Comparison of ENCODE assay signal across 8 mouse cellular contexts in the genomic region with DNA sequence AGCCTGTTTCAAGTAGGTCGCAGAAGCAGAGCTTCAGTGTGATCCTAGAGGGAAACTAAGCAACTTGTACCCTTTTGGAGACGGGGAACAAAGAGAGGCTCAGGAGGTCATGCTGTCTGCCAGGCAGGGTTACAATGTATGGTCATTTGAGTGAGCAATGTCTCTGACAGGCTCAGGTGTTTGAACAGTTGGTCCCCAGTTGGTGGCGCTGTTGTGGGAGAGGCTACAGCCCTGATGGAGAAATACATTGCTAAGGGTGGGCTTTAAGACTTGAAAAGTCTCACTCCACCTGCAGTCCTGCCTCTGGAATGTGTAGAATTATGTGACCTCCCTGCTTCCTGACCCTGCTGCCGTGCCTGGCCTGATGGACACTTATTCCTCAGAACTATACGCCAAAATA. TPM values are rescaled to one million over a fixed set of nuclear protein-coding genes. Genes with fewer than 3 reads are reported as not detected.
A peak's percentile ranks its signal among the peaks of the same experiment; 100 is the strongest.
DNase-seq lines count a peak whose midpoint lies in the region; ATAC-seq and TF ChIP-seq lines count a peak whose summit lies in the region.

No protein-coding gene starts in this region.

- in situ Hi-C loops in ES-E14 (cut with MboI; ENCODE audit: low sequenced_read_pairs in 2 of 2, unreplicated experiment in 2 of 2): no loop called here

- no peaks in the 10 kb centered on the region for H3K36me3 ChIP-seq in hindbrain, embryonic 11.5 days (ENCODE audit: control insufficient read depth, insufficient read depth, low read length)
- H3K36me3 ChIP-seq in hindbrain, embryonic 12.5 days: no peaks in the 10 kb centered on the region
- H3K36me3 ChIP-seq in ES-E14 (ENCODE audit: control insufficient read depth, insufficient read depth, low read length, poor library complexity, severe bottlenecking): no peaks in the 10 kb centered on the region
- H3K36me3 ChIP-seq in hindbrain, embryonic 14.5 days (replicated peaks; ENCODE audit: control insufficient read depth, insufficient read depth): no peaks in the 10 kb centered on the region

- 0 out of 2 replicates have a peak, but pooled peaks cover 2% of the 10 kb centered on the region for H3K4me1 ChIP-seq in hindbrain, embryonic 11.5 days (replicated peaks; ENCODE audit: control insufficient read depth, insufficient read depth, low read length)
- peaks cover 21% of the 10 kb centered on the region for H3K4me1 ChIP-seq in hindbrain, embryonic 12.5 days
- H3K4me1 ChIP-seq in ES-E14 (ENCODE audit: control insufficient read depth in 2 of 2, insufficient read depth in 2 of 2, low read length in 2 of 2, poor library complexity in 1 of 2): 0 out of 4 replicates have a peak, but pooled peaks cover 0 to 3% of the 10 kb centered on the region in 2 experiments
- peaks cover 16% of the 10 kb centered on the region for H3K4me1 ChIP-seq in hindbrain, embryonic 14.5 days (replicated peaks; ENCODE audit: control insufficient read depth, insufficient read depth, low read length)

- H3K9ac ChIP-seq in hindbrain, embryonic 11.5 days (ENCODE audit: low read depth, low read length): no peak overlapping the region
- no peak overlapping the region for H3K9ac ChIP-seq in hindbrain, embryonic 12.5 days
- H3K9ac ChIP-seq in ES-E14 (ENCODE audit: insufficient read depth, low read depth, low read length, poor library complexity, severe bottlenecking): no peak overlapping the region
- H3K9ac ChIP-seq in hindbrain, embryonic 14.5 days: no peak overlapping the region

- no peak overlapping the region for H3K4me3 ChIP-seq in hindbrain, embryonic 11.5 days (ENCODE audit: low read depth, low read length)
- H3K4me3 ChIP-seq in hindbrain, embryonic 12.5 days: no peak overlapping the region
- H3K4me3 ChIP-seq in ES-E14 (ENCODE audit: insufficient read depth in 1 of 2, low read depth in 1 of 2, low read length in 2 of 2, poor library complexity in 1 of 2, severe bottlenecking in 1 of 2): no peak overlapping the region
- H3K4me3 ChIP-seq in hindbrain, embryonic 14.5 days (replicated peaks; ENCODE audit: low read length): no peak overlapping the region

- 53% methylated on average over 5 of the region's 5 CpGs for WGBS in hindbrain, embryonic 11.5 days
- WGBS in hindbrain, embryonic 12.5 days: 49% methylated on average over 5 of the region's 5 CpGs
- WGBS in hindbrain, embryonic 14.5 days: 52% methylated on average over 5 of the region's 5 CpGs

- no peak overlapping the region for H3K27ac ChIP-seq in hindbrain, embryonic 11.5 days (ENCODE audit: low read depth, low read length)
- H3K27ac ChIP-seq in hindbrain, embryonic 12.5 days: no peak overlapping the region
- H3K27ac ChIP-seq in ES-E14 (ENCODE audit: insufficient read depth, low read depth, low read length, poor library complexity, severe bottlenecking): no peak overlapping the region
- peak overlapping the region; percentile 80; the same call in 1 of the 2 replicates for H3K27ac ChIP-seq in hindbrain, embryonic 14.5 days

- no peak overlapping the region for H3K4me2 ChIP-seq in hindbrain, embryonic 11.5 days (replicated peaks; ENCODE audit: low read depth, low read length)
- H3K4me2 ChIP-seq in hindbrain, embryonic 12.5 days (replicated peaks): no peak overlapping the region
- no peak overlapping the region for H3K4me2 ChIP-seq in hindbrain, embryonic 14.5 days (replicated peaks)

- H3K9me3 ChIP-seq in hindbrain, embryonic 11.5 days (ENCODE audit: control insufficient read depth, low read length): no peaks in the 10 kb centered on the region
- no peaks in the 10 kb centered on the region for H3K9me3 ChIP-seq in hindbrain, embryonic 12.5 days (replicated peaks)
- no peaks in the 10 kb centered on the region for H3K9me3 ChIP-seq in ES-E14 (ENCODE audit: control insufficient read depth, insufficient read depth, low read depth, low read length)
- no peaks in the 10 kb centered on the region for H3K9me3 ChIP-seq in hindbrain, embryonic 14.5 days (ENCODE audit: control insufficient read depth, low read length)

- no peaks in the 10 kb centered on the region for H3K27me3 ChIP-seq in hindbrain, embryonic 11.5 days (ENCODE audit: control insufficient read depth, insufficient read depth, low read length)
- peaks cover 6% of the 10 kb centered on the region; the same call in 1 of the 2 replicates for H3K27me3 ChIP-seq in hindbrain, embryonic 12.5 days
- no peaks in the 10 kb centered on the region for H3K27me3 ChIP-seq in hindbrain, embryonic 14.5 days (ENCODE audit: control insufficient read depth, insufficient read depth, low read length)

- peak; percentile 46 for DNase-seq in hindbrain, embryonic 11.5 days (ENCODE audit: low spot score)
- DNase-seq in 416B (ENCODE audit: low read depth) (peak; percentile 14), ES-E14 (ENCODE audit: low read depth, low spot score) (peak; percentile 37)
- no peak for DNase-seq in hindbrain, embryonic 14.5 days (ENCODE audit: low spot score)
- no peak for DNase-seq in urinary bladder, adult 18-20 months (ENCODE audit: low spot score in 2 of 2)
- no peak for DNase-seq in urinary bladder, postnatal 36 days (ENCODE audit: low spot score in 2 of 2)
- DNase-seq in kidney, adult 8-10 months: no peak

- no peak for ATAC-seq in hindbrain, embryonic 11.5 days (ENCODE audit: low FRiP score)
- ATAC-seq in hindbrain, embryonic 12.5 days (ENCODE audit: low FRiP score): no peak
- no peak for ATAC-seq in hindbrain, embryonic 14.5 days (ENCODE audit: low FRiP score)

TF ChIP-seq in ES-E14, 5 proteins besides CTCF, POLR2A, EP300 and RAD21:
- no peak for TF ChIP-seq ZNF384 (IDR thresholded peaks at IDR 0.05; ENCODE audit: low read depth, low read length)
- TF ChIP-seq MAFK (IDR thresholded peaks at IDR 0.05; ENCODE audit: insufficient read depth, low read depth, low read length): no peak
- TF ChIP-seq HCFC1 (IDR thresholded peaks at IDR 0.05; ENCODE audit: borderline replicate concordance, insufficient read depth, low read length): no peak
- no peak for TF ChIP-seq ZC3H11A (IDR thresholded peaks at IDR 0.05; ENCODE audit: borderline replicate concordance, low read depth, low read length)
- TF ChIP-seq CHD2 (IDR thresholded peaks at IDR 0.05; ENCODE audit: low read depth, low read length): no peak
TF ChIP-seq in ES-E14: peak in this region for 0.

RNA-seq across cellular contexts. Expression of a gene that starts 21.4 kb away (rescaled TPM):
- polyA plus RNA-seq in hindbrain, embryonic 11.5 days (2014; fragmentation: Nextera tagmentation; extraction: Ambion mirVana): 9.3 and 10.9 TPM in 2 replicates
- polyA plus RNA-seq in hindbrain, embryonic 12.5 days (2016; fragmentation: Nextera tagmentation; extraction: Ambion mirVana): 9.3 and 11.1 TPM in 2 replicates
- 1.8 and 2.3 TPM in 2 replicates for total RNA-seq in ES-E14 (2012; rRNA removed)
- polyA plus RNA-seq in hindbrain, embryonic 14.5 days (2014; fragmentation: Nextera tagmentation; extraction: Ambion mirVana): 17.7 TPM in 2 replicates

Comparison
In these comparisons a context has a peak if more than half of its experiments do, and no peak if none do; other contexts are left out.
1. DNase-seq: peak in hindbrain, embryonic 11.5 days (single experiment), 416B (single experiment) and ES-E14 (single experiment); none in hindbrain, embryonic 14.5 days (single experiment), urinary bladder, adult 18-20 months (0 of 2), urinary bladder, postnatal 36 days (0 of 2) and kidney, adult 8-10 months (0 of 2).